Mouse (Mus musculus) myocyte (in vitro differentiated cells): Measurements from ENCODE around the gene Stra6. TPM values are rescaled to one million over a fixed set of nuclear protein-coding genes. Genes with fewer than 3 reads are reported as not detected.
A peak's percentile ranks its signal among the peaks of the same experiment; 100 is the strongest.

Source experiments
- H3K27me3 ChIP-seq: one replicate; pipeline ENCODE4 v1.6.1; 2011; ENCODE audit not compliant: control insufficient read depth, insufficient read depth, insufficient read length
- H3K36me3 ChIP-seq: one replicate; pipeline ENCODE4 v1.6.1; 2011; ENCODE audit not compliant: control insufficient read depth, insufficient read depth
- H3K4me2 ChIP-seq: one replicate; pipeline ENCODE4 v1.6.1; 2011; ENCODE audit warnings: low read depth, control low read depth
- H3K4me3 ChIP-seq: one replicate; pipeline ENCODE4 v1.5.1; 2011; ENCODE audit warnings: mild to moderate bottlenecking, control low read depth, moderate library complexity
- H3K79me2 ChIP-seq: one replicate; pipeline ENCODE4 v1.6.1; 2011; ENCODE audit not compliant: control insufficient read depth, insufficient read depth
- H3ac ChIP-seq: one replicate; pipeline ENCODE4 v1.6.1; 2011; ENCODE audit not compliant: control insufficient read depth, insufficient read length
- MYOD1 ChIP-seq, 3 experiments: IDR thresholded peaks; one replicate each; pipeline ENCODE4 v1.6.1; 2011; ENCODE audit warnings: control low read depth in 2 of 3, low read depth in 2 of 3, mild to moderate bottlenecking in 2 of 3, moderate library complexity in 1 of 3; ENCODE audit not compliant: insufficient read length in 2 of 3, control insufficient read depth in 1 of 3
- MYOG ChIP-seq, 3 experiments: IDR thresholded peaks; one replicate each; pipeline ENCODE4 v1.6.1; 2011; ENCODE audit warnings: control low read depth in 2 of 3, low read depth in 2 of 3, mild to moderate bottlenecking in 2 of 3; ENCODE audit not compliant: insufficient read length in 2 of 3, control insufficient read depth in 1 of 3, insufficient read depth in 1 of 3
- TCF12 ChIP-seq: IDR thresholded peaks from one replicate; pipeline ENCODE4 v1.6.1; 2011; ENCODE audit warnings: mild to moderate bottlenecking, control low read depth; ENCODE audit not compliant: poor library complexity, insufficient read depth, severe bottlenecking
- polyA plus RNA-seq: library from polyadenylated mRNA; unstranded; fragments of >200 nt; fragmentation: generic; extraction: Trizol; gene quantifications from one replicate; pipeline ENCODE4 v1.2.1, GENCODE M21; 2012; ENCODE audit warnings: missing spikeins

The Stra6 gene
- polyA plus RNA-seq, 1 experiment, result 0.64 TPM

DNA sequence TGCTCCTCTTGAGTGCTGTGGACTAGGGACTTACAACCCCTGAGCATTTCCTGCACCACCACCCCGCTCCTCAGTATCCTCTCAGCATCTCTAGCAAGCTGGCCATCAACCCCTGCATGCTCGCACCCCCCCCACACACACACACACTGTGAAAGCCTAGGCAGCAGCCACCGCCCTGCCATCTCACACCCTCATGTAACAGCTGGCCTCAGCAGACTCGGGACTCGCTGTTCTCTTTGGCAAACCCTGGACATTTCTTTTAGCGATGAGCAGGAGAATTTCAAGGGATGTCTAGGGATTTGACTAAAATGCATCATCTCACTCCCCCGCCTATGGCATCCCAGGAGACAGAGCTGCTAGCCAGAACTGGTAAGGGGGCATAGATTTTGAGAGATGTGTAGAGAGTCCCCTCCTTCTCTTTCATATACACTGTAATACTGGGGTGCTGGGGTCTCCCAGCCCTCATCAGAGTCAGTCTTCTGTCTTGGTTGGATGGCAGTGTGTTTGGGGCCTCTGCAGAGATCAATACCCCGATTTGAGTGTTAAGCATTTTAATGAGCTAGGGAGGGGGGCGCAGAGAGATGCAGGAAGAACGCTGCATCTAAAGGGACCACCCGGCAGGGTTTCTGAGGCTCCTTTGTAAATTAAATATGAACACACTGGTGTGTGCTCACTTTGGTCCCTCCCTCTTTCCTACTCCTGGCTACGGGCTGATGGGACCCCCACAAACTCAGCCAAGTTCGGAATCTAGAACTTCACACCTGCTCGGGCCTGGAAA, 139.3 kb downstream of the Stra6 start:
- Histone ChIP-seq H3K36me3 (no peaks in the 10 kb centered on the region), H3K79me2 (no peaks in the 10 kb centered on the region), H3K4me3 (no peak overlapping the region)

More for the DNA sequence above, 139.3 kb downstream of the Stra6 start:
- Histone ChIP-seq H3K4me2 (no peak overlapping the region), H3K27me3 (no peaks in the 10 kb centered on the region), H3ac (no peak overlapping the region)
- peak in 2 of 3 experiments; percentile 28 to 53 for TF ChIP-seq MYOD1 (IDR thresholded peaks at IDR 0.05; ENCODE audit: control insufficient read depth in 1 of 3, insufficient read length in 2 of 3, low read depth in 2 of 3)
- TF ChIP-seq MYOG (IDR thresholded peaks at IDR 0.05; ENCODE audit: control insufficient read depth in 1 of 3, insufficient read depth in 1 of 3, insufficient read length in 2 of 3, low read depth in 2 of 3), result peak in 2 of 3 experiments; percentile 55 to 68
- TF ChIP-seq TCF12, result no peak

Other genes starting within 250 kb of the Stra6 start
- gene Arid3b, start 227.0 kb upstream of the Stra6 start, polyA plus RNA-seq, result 1.5 TPM
- 62.0 TPM for gene Ubl7, start 152.8 kb upstream of the Stra6 start, polyA plus RNA-seq
- gene Sema7a, start 123.7 kb upstream of the Stra6 start, polyA plus RNA-seq, result 27.4 TPM
- 0.11 TPM for gene Cyp11a1, start 57.4 kb upstream of the Stra6 start, polyA plus RNA-seq
- not detected for gene Ccdc33, start 55.0 kb downstream of the Stra6 start, polyA plus RNA-seq
- 30.3 TPM for gene Islr, start 140.5 kb downstream of the Stra6 start, polyA plus RNA-seq
- 0.32 TPM for gene Islr2, start 140.5 kb downstream of the Stra6 start, polyA plus RNA-seq
- 15.5 TPM for gene Pml, start 186.0 kb downstream of the Stra6 start, polyA plus RNA-seq
- 37.9 TPM for gene Stoml1, start 189.4 kb downstream of the Stra6 start, polyA plus RNA-seq
- gene Loxl1, start 249.4 kb downstream of the Stra6 start, polyA plus RNA-seq, result 46.1 TPM